Mouse (Mus musculus): ENCODE data around the gene Wnt5b.

The Wnt5b gene

DNA sequence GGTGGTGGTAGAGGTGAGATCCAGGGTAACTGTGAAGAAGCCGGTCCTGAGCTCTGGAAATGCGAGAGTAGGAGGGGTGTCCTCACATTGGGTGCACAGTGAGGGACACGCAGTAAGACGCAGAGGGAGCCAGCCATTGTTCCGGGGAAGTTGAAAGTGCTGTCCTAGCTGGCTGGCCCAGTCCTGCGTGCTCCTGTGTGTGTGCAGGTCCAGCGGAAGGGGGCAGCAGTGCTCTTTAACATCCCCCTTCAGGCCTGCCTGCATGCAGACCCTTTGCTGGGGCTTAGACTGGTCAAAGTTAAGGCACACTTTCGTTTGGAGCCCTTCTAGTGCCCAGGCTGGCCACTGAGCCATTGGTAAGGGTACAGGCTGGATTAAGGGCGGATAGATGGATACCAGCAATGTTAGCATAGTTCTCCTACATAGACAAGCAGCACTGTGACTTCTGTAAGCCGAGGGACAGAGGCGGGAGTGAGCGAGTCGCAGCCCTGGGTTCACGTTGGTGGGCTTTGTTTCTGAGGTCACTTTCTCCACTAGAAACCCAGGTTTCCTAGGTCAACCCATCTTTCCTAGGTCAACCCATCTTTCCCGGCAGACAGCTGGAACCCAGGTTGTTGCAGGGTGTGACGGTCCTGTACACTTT lies 61.1 kb downstream of the Wnt5b start:
- DNase-seq, result peak; percentile 97

DNA sequence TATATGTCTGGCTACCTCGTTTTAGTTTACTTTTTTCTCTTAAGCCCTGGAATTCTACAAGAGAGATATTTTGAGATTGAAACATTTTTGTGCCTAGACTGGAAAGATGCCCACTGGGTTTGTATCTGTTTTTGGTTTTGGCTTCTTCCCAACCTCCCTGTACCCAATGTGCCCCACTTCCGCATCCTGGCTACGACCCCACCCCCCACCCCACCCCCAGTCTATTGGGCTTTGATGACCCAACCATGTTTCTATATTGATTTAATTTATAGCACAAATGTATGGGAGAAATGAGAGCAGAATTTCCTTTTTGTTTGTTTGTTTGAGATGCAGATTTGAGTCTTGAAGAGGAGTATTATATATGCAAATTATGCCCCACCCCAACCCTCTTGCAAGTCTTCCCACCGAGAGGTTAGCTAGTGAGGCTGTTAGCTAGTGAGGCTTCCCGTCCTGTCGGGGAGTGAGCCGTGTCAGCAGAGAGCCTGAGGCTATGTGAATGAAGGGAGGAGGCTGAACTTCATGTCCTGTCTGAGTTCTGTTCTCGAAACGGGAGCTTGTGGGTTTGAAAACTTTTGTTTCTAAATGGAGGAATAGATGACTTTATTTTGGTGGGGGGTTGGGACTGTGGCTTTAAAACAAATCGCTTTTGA lies 62.3 kb downstream of the Wnt5b start:
- DNase-seq, result peak; percentile 92

DNA sequence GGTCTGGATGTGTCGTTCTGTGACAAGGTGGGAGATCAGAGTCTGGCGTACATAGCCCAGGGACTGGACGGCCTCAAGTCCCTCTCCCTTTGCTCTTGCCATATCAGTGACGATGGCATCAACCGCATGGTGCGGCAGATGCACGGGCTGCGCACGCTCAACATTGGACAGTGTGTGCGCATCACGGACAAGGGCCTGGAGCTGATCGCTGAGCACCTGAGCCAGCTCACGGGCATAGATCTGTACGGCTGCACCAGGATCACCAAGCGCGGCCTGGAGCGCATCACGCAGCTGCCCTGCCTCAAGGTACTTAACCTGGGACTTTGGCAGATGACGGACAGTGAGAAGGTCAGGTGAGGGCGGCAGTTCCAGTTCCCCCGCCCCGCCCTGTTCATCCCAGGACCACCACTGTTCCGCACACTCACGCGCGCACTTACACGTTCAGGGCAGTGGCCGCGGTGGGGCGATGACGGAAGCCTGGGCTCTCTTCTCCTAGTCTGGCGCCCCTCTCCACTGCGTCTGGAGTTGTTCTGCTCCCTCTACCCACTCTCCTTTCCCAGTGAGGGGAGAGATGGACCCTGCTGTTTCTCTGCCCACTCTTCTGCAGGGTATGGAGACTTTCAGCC lies 63.3 kb downstream of the Wnt5b start:
- peak; percentile 94 for DNase-seq

DNA sequence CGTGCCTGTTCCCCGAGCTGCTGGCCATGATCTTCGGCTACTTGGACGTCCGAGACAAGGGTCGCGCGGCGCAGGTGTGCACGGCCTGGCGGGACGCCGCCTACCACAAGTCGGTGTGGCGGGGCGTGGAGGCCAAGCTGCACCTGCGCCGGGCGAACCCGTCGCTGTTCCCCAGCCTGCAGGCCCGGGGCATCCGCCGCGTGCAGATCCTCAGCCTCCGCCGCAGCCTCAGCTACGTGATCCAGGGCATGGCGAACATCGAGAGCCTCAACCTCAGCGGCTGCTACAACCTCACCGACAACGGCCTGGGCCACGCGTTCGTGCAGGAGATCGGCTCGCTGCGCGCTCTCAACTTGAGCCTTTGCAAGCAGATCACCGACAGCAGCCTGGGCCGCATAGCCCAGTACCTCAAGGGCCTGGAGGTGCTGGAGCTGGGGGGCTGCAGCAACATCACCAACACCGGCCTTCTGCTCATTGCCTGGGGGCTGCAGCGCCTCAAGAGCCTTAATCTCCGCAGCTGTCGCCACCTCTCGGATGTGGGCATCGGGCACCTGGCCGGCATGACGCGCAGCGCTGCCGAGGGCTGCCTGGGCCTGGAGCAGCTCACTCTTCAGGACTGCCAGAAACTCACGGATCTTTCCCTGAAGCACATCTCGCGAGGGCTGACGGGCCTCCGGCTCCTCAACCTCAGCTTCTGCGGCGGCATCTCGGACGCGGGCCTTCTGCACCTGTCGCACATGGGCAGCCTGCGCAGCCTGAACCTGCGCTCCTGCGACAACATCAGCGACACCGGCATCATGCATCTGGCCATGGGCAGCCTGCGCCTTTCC lies 64.1 kb downstream of the Wnt5b start:
- peak; percentile 95 for DNase-seq

DNA sequence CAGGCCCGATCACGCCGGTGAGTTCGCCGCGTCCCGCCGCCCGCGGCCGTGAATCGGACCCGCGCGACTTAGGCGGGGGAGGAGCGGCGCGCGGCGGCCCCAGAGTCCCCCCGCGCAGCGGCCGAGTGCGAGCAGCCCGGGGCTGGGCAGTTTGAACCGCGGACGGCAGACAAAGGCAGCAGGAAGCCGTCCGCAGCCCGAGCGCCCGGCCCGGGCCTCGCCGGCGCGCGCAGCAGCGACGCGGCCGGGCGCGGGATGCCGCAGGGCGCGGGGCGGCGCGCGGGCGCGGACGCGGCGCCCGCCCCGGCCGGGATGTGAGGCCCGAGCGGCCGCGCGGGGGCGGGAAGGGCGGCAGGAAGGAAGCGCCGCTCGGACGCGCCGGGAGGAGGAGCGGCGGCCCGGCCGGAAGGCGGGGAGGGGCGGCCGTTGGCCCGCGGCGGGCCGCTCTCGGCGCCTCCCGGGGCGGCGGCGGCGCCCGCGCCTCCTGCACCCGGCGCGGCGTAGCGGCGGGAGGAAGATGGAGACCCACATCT lies 64.7 kb downstream of the Wnt5b start, which contains the start of gene Fbxl14:
Gene Fbxl14 (plus strand): TSS at position 326 of the 533 bp plus-strand sequence.
- DNase-seq, result peak; percentile 99

DNA sequence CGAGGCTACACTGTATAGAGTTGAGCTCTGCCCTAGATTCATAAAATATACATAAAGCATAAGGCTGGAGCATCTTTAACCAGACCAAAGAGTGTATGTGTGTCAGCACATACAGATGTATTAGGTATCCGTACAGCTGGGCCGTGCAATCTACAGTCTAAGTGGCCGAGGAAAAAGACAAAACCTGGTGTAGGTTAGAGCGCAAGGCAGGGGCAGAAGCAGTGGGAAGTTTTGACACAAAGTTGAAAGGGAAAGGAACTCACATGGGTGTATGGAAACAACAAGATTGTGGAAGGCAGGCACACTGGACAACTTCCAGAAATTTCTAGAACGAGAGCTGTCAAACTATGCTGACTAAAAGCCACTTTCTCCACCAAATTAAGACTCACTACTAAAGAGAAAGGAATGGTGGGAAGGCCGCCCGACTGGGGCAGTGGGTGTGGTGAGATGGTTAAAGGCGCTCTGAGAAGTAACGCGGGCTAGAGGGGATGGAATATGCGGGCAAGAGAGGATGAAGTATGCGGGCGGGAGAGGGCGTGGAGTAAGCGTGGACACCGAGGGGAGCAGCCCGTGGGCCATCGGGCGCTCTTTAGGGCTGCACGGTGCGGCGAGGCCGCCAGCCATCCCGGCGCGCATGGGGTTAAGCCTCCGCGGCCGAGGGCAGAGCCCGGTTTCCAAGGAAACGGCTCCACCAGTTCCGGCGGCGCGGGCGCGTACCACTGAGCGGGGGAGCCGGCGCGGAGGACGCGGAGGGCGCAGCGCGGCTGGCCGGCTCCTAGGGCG lies 65.4 kb downstream of the Wnt5b start:
- peak; percentile 99 for DNase-seq

DNA sequence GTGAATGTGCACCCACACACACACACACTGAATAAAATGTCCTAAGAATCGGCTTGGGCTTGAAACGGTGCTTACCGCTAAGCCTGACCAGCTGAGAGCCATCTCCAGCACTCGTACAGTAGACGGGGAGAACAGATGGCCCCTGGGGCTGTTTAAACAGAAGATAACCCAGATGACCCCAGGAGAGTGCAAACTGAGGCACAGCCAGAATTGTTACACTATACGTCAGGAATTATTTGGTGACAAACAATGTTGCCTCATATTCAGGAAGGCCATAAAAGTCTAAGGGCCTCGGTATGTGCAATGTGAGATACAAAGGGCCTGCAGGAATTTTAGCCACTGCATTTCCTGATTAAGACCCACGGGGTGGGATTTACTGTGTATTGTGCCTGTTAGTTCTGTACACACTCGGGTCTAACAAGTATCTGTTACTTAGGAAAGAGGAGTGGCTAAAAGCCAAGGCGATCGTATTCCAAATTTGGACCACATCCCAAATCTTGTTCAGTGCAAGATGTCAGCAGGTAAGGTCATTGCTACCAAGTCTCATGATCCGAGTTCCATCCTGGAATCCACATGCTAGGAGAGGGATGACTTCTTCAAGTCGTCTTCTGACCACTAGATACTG lies 66.3 kb downstream of the Wnt5b start:
- DNase-seq, result no peak

DNA sequence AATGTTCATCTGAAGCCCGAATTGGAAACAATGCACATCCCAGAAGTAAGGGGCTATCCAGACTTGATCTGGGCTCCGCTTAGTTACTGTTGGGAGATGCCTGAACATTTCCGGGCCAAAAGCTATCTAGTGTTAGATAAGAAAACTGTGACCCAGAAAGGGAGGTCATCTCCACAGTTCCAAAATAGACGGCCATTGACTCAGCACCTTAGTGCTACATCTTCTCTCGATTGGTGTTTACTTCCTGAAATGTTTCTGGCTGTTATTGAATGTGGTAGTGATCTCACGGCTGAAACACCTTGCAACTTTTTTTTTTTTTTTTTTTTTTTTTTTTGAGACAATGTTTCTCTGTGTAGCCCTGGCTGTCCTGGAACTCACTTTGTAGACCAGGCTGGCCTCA lies 68.2 kb downstream of the Wnt5b start:
- DNase-seq, result no peak

DNA sequence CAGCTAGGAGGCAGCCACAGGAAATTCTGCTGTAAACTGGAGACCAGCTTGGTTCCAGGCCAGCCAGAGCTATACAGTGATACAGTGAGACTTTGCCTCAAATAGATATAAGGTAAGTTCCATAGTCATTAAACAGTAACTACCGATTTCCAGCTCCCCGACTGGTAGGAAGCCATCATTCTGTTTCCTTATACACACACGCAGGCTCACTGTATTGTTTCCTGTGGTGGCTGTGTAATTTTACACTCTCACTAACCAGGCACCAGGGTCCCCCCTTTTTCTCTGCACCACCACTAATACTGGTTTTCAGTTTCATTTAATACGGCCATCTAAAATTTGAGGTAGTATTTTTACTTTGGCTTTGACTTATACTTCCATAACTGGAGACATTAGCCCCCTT lies 70.2 kb downstream of the Wnt5b start:
- no peak for DNase-seq

DNA sequence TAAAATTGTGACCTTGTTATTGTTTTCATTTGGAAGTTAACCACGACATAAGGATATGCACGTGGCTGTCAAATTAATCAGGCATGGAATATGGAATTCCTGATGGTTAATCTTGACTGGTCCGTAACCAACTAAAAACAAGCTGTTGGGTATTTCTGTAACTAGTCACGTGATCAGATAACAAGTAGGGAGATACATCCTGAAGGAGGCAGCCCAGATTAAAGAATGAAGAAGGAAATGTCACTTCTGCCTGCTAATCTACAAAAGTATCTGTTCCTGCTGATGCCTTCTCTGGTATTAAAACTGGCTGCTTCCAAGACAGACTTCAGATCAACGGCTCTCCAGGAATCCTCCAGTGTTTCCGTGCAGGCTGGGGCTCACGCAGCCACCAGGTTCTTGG lies 70.7 kb downstream of the Wnt5b start:
- no peak for DNase-seq

DNA sequence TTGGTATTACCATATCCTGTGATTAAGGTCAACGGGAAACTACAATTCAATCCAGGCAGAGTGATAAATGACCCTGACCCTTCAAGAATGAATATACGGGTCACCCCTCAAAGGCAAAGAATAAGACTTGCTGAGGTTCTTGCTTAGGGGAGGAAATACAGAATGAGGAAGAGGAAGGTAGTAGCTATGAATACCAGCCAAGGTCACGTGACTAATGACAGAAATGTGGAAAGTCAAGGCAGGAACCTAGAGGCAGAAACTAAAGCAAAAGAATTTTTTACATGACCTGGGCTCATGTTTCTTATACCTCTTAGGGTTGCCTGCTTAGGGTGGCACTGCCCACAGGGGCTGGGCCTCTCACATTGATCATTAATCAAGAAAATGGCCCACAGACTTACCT lies 71.4 kb downstream of the Wnt5b start:
- no peak for DNase-seq

DNA sequence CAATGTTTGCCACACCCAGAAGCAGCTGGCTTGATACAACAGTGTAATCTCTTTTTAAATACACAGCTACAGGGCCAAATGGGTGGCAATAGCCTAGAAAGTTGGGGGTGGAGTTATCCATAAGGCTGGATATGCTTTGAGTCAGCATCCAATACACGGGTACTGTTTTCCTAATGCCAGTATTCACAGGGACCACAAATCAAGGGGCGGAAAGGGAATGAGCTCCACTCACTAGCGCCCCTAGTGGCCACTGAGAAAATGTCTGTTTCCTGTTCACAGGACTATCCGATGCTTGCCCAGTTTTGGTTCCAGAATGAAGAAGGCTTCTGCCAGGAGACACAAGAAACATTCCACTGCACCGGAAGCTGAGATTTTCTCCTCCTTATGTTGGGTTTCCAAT lies 72.0 kb downstream of the Wnt5b start:
- peak; percentile 96 for DNase-seq

DNA sequence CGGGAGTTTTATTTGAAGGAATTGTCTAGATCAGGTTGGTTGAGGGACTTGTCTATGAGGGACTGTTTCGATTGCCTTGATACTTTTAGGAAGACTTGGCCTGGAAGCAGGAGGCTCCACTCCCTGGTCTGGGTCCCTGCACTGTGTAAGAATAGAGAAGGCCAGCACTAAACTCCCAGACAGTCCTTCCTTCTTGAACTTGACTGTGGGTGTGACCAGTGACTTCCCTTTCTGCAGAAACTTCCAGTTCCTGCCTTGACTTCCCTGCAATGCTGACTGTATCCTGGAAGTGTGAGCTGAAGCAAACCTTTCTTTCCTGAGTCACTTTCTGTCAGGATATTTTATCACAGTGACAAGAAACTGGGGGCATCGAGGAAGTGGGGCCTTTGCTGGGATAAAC lies 73.4 kb downstream of the Wnt5b start:
- DNase-seq, result no peak

DNA sequence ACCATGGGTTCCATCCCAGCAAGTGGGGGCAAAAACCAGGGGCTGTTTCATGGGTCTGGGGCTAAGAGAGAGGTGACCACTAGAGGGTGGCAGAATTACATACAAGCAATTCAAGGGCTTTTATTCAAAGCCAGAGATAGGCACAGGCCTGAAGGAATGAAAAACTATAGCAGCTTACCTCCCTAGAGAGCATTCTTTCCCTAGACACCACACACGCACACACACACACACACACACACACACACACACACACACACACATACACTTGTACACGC lies 76.4 kb downstream of the Wnt5b start:
- DNase-seq, result no peak

DNA sequence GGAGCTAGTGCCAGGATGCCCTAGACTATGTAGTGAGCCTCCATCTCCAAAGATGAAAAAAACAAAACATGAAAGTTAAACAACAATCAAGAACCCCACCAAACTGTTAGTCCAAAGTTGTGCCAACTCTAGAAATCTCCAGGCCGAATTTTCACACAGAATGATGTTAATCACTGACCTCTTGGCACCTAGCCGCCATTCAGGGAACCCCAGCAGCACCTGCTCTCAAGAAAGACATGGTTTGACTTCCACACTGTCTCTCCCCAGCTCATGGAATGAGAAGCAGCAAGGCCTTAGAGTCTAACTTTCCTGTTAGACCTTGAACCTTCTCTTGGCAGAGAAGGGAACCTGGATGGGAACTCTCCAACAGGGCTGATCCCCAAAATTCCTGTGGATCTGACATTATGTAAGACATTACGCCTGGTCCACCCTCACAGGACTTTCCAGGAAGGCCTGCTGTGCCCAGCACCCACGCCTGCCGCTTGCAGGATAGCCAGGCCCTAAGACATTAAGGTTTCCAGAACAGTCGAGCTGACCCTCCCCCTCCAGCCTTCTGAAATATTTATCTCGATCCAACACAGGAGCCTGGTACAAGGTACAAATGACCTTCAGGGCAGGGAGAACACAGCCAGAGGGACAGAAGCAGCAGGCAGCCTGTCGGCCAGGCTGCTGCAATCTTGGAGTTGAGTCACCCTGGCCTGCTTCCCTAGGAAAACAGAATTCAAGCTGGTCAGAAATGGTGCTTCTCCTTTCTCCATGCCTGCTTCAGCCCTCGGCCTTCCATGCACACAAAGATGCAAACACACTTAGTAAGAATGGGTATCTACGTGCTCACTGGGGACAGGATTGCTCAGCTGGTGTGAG lies 77.0 kb downstream of the Wnt5b start:
- peak; percentile 95 for DNase-seq

DNA sequence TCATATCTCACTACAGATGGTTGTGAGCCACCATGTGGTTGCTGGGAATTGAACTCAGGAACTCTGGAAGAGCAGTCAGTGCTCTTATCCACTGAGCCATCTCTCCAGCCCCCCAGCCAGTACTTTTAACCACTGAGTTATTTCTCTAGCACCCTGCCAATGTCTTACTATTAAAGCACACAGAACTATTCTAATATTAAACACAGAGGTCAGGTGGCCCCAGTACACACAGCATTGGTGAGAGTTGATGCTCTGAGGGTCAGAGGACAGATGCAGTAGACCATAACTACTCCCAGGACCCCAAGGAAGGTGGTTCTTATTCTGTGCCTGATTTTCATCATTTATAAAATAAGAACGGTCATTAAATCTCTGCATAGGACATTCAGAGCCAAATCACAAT lies 78.0 kb downstream of the Wnt5b start:
- DNase-seq, result no peak

DNA sequence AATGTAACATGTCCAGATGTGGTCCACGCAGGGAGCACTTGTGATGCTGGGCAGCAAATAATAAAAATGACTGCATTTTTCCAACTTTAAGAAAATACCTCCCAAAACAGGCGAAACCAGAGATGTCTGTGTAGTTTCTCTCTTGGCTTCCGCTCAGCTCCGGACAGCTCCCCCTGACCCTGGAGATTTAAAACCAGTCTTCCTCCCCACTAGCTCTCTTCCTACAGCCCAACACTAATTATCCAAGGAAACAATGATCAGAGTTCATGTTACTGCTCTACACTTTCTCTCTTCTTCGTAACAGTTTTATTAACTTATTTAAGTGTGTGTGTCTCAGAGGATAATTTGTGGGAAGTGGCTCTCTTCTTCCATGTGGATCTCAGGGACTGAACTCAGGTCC lies 83.8 kb downstream of the Wnt5b start:
- no peak for DNase-seq

DNA sequence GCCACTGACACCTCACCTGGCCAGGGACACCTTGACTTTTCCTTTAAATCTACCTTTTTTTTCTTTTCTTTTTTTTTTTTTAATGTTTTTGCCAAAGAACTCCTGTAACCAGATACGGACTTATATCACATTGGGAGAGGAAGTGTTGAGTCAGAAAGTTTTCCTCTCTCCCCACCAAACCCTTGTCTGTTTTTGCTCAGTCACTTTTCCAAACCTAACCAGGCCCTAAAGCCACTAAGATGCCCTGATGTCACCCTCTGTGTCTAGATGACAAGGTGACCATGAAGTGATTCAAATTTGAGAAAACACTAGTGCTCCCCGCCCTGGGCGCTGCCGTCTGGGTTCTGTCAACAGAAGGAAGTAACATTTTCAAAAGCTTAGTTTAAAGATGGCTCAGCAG lies 85.1 kb downstream of the Wnt5b start:
- DNase-seq, result no peak

DNA sequence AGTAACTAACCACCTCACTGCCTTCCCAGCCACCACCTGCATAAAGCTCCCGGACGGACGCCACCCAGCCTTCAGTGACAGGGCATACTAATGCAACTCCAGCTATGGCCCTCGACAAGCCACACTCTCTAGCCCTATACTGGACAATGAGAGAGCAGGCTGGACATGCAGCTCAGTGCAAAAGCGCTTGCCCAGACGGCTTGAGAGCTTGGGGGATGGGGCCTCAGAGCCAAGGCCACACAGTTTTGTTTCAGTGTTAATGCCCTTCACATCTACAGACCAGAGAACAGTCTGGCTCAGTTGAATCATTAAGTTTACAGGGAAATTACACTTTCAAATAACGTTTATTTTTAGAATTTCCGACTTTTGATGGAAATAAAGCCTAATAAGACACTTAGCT lies 86.0 kb downstream of the Wnt5b start:
- DNase-seq, result no peak

DNA sequence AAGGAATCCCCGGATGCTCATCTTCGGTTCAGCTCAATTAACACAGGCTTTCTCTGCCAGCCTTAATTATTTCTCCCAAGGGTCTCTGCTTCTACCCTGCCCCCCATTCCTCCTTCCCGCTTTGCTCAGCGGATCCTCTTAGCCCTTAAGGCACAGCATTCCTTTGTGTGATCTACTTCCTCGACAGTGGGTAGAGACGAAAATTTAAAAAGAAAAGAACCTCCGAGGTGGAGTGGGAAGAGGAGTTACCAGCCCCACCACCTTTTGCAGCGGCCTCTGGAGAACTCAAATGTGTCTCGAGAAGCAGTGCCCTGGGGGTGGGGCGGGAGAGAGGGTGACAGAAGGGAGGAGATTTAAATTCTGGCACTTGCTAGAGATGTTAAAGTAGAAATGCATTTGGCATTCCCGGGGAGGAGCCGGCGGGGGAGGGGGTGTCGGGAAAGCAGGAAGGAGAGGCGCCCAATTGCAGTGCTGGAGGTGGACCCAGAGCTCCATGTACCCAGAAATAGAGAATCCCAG lies 92.1 kb downstream of the Wnt5b start:
- peak; percentile 96 for DNase-seq
